Mouse (Mus musculus) liver, adult 2 months (tissue): Measurements from ENCODE around the gene Wdr76. TPM values are rescaled to one million over a fixed set of nuclear protein-coding genes. Genes with fewer than 3 reads are reported as not detected.
"Not testable (repeated sequence)": the region's sequence is repeated elsewhere in the genome, so short reads cannot be mapped to it uniquely, and the experiment has no call there.

Experiments
- DNase-seq: peaks from one replicate; pipeline ENCODE4 v3.0.0-alpha.2; 2011; ENCODE audit warnings: low read depth, low spot score; ENCODE audit errors: extremely low read depth
- H3K27ac ChIP-seq: fragments of 200-500 bp; replicated peaks from 2 replicates; pipeline ENCODE4 v1.5.1; 2012; ENCODE audit warnings: low read depth, mild to moderate bottlenecking, control low read depth, inconsistent platforms, low read length; ENCODE audit not compliant: insufficient read depth
- H3K27me3 ChIP-seq: fragments of 200-500 bp; 2 replicates; pipeline ENCODE4 v1.6.1; 2012; ENCODE audit warnings: mild to moderate bottlenecking, moderate library complexity, low read length, inconsistent platforms; ENCODE audit not compliant: control insufficient read depth, insufficient read depth
- H3K36me3 ChIP-seq: fragments of 200-500 bp; 2 replicates; pipeline ENCODE4 v1.6.1; 2012; ENCODE audit warnings: low read length, inconsistent platforms; ENCODE audit not compliant: control insufficient read depth, insufficient read depth
- H3K4me1 ChIP-seq: fragments of 200-500 bp; 2 replicates; pipeline ENCODE4 v1.6.1; 2011; ENCODE audit warnings: low read length; ENCODE audit not compliant: control insufficient read depth, insufficient read depth
- H3K4me3 ChIP-seq: fragments of 200-500 bp; 2 replicates; pipeline ENCODE4 v1.5.1; 2011; ENCODE audit warnings: low read depth, mild to moderate bottlenecking, control low read depth, low read length, moderate library complexity; ENCODE audit not compliant: insufficient read depth
- H3K79me2 ChIP-seq: fragments of 200-500 bp; 2 replicates; pipeline ENCODE4 v1.6.1; 2012; ENCODE audit warnings: inconsistent platforms, mild to moderate bottlenecking, low read length, moderate library complexity; ENCODE audit not compliant: control insufficient read depth, insufficient read depth
- H3K9ac ChIP-seq: fragments of 200-500 bp; 2 replicates; pipeline ENCODE4 v1.6.1; 2012; ENCODE audit warnings: low read depth, mild to moderate bottlenecking, control low read depth, inconsistent platforms, low read length
- CTCF ChIP-seq: fragments of 200-500 bp; IDR thresholded peaks from 2 replicates; pipeline ENCODE4 v1.5.1; 2011; ENCODE audit warnings: low read depth, low read length, control low read depth
- POLR2A ChIP-seq: fragments of 200-500 bp; IDR thresholded peaks from 2 replicates; pipeline ENCODE4 v1.6.1; 2011; ENCODE audit warnings: low read length, control low read depth; ENCODE audit not compliant: insufficient read depth; ENCODE audit errors: extremely low read depth
- WGBS: fragments of 180-500 bp; shearing (Covaris S2); methylation state at CpG from one replicate; pipeline ENCODE4 v1.1.7; 2018; 5-methylcytosine and 5-hydroxymethylcytosine counted together
- polyA plus RNA-seq: library from polyadenylated mRNA; depleted of rRNA; stranded (reverse); fragments of >200 nt; gene quantifications from 2 replicates; pipeline ENCODE4 v1.2.3, GENCODE M21; 2012
- total RNA-seq: library from RNA; depleted of rRNA; stranded (reverse); fragments of >200 nt; gene quantifications from 2 replicates; pipeline ENCODE4 v1.2.3, GENCODE M21; 2014

Gene Wdr76
- total and polyA plus RNA-seq, 2 experiments: 1.2 to 1.5 TPM

GRCm38 (mm10) chr2:121507173-121507950 lies 839 bp downstream of the Wdr76 start:
- no peak overlapping the region for H3K27ac ChIP-seq
- H3K9ac ChIP-seq: no peak overlapping the region
- H3K36me3 ChIP-seq: no peaks in the 10 kb centered on the region
- no peaks in the 10 kb centered on the region for H3K79me2 ChIP-seq
- TF ChIP-seq CTCF (no peak), POLR2A (no peak)
- 6% methylated on average over 12 of the region's 12 CpGs for WGBS
- H3K4me1 ChIP-seq: no peaks in the 10 kb centered on the region; the same call in 1 of the 2 replicates
- H3K27me3 ChIP-seq: no peaks in the 10 kb centered on the region
- no peak for DNase-seq
- H3K4me3 ChIP-seq: no peak overlapping the region; the same call in 1 of the 2 replicates

- Histone ChIP-seq H3K27ac (no peak overlapping the region), H3K79me2 (no peaks in the 10 kb centered on the region), H3K27me3 (no peaks in the 10 kb centered on the region), H3K9ac (no peak overlapping the region), H3K36me3 (no peaks in the 10 kb centered on the region), H3K4me1 (no peaks in the 10 kb centered on the region; the same call in 1 of the 2 replicates), H3K4me3 (no peak overlapping the region)
- WGBS: 70% methylated on average over 2 of the region's 2 CpGs
- TF ChIP-seq CTCF (no peak), POLR2A (no peak)
- DNase-seq: no peak
These were observed 1.4 kb downstream of the Wdr76 start for GRCm38 (mm10) chr2:121507951-121508330.

- H3K4me3 ChIP-seq: peak overlapping the region; percentile 62
These were observed 3.1 kb downstream of the Wdr76 start for GRCm38 (mm10) chr2:121509584-121509983.

GRCm38 (mm10) chr2:121511401-121511800 lies 4.9 kb downstream of the Wdr76 start:
- no peaks in the 10 kb centered on the region; the same call in 1 of the 2 replicates for H3K4me1 ChIP-seq
- H3K9ac ChIP-seq: no peak overlapping the region
- no peak for TF ChIP-seq CTCF
- TF ChIP-seq POLR2A: no peak
- no peak overlapping the region for H3K27ac ChIP-seq
- no peak overlapping the region for H3K4me3 ChIP-seq
- no peaks in the 10 kb centered on the region for H3K27me3 ChIP-seq
- no peaks in the 10 kb centered on the region for H3K36me3 ChIP-seq
- WGBS: 94% methylated on average over 8 of the region's 8 CpGs
- no peaks in the 10 kb centered on the region for H3K79me2 ChIP-seq
- DNase-seq: no peak

More at GRCm38 (mm10) chr2:121509584-121509983, 3.1 kb downstream of the Wdr76 start:
- Histone ChIP-seq H3K27me3 (no peaks in the 10 kb centered on the region), H3K36me3 (no peaks in the 10 kb centered on the region), H3K27ac (no peak overlapping the region), H3K79me2 (no peaks in the 10 kb centered on the region), H3K9ac (peak overlapping the region; percentile 70), H3K4me1 (no peaks in the 10 kb centered on the region; the same call in 1 of the 2 replicates)
- TF ChIP-seq POLR2A (no peak), CTCF (no peak)
- WGBS: 22% methylated on average over 16 of the region's 16 CpGs
- peak; percentile 57 for DNase-seq

GRCm38 (mm10) chr2:121512991-121513765 lies 6.7 kb downstream of the Wdr76 start:
- not testable (repeated sequence) for H3K79me2 ChIP-seq, H3K9ac ChIP-seq, H3K36me3 ChIP-seq, H3K27ac ChIP-seq, H3K27me3 ChIP-seq, H3K4me1 ChIP-seq, H3K4me3 ChIP-seq, DNase-seq
- 97% methylated on average over 5 of the region's 5 CpGs for WGBS
